Mouse (Mus musculus) spleen, adult 2 months (tissue): ENCODE results near the gene Sim1.

ENCODE experiments used
- CTCF ChIP-seq: fragments of 200-500 bp; IDR thresholded peaks from 2 replicates; pipeline ENCODE4 v1.5.1; 2011; ENCODE audit warnings: mild to moderate bottlenecking, inconsistent platforms; ENCODE audit not compliant: insufficient read depth, insufficient read length, insufficient replicate concordance; ENCODE audit errors: extremely low read depth
- POLR2A ChIP-seq: fragments of 200-500 bp; IDR thresholded peaks from 2 replicates; pipeline ENCODE4 v1.6.1; 2011; ENCODE audit warnings: low read depth, low read length, inconsistent platforms

DNA sequence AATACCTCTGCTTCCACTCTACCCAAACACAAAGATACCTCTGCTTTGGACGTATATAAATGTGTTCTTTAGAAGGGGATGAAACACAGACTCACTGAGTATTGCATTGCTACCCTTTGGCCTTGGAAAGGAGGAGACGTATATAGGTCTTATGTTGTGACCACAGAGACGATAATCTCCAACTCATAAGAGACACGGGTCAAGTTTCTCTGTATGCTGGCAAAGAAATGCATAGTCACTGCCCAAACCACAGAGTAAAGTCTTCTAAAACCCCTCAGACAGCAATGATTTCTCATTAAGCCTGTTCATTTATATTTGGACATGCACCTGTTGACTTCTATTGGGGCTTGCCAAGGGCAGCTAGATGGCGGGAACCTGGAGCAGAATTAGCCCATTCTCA is 17.6 kb upstream of the Sim1 start:
- TF ChIP-seq POLR2A: no peak
- TF ChIP-seq CTCF: no peak
